Mouse (Mus musculus): ENCODE results near the gene Zfp341.

DNA sequence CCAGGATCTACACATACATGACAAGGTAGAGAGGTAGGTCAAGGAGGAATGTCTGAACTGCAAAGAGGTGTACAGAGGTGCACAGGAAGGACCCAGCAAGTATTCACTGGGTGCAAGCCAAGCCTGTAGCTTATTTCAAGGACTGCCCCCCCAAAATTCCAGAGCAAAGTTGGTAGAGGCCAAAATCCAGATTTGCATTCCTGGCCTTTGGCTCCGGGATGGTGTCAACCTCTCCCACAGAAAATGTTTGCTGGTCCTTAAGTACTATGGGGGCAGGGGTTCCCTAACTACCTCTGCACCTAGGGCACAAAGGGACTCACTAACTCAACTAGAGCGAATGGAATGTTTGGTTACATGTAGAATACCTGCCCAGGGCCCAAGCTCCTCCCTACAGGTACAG is 45.3 kb upstream of the Zfp341 start:
- TF ChIP-seq ZKSCAN1 (IDR thresholded peaks at IDR 0.05; ENCODE audit: low read depth, low read length), result no peak
- no peak for TF ChIP-seq POLR2A (IDR thresholded peaks at IDR 0.05; ENCODE audit: control insufficient read depth in 1 of 2, insufficient read depth in 1 of 2, low read depth in 1 of 2, low read length in 2 of 2, poor library complexity in 1 of 2)
- no peak for TF ChIP-seq MEF2A (IDR thresholded peaks at IDR 0.05; ENCODE audit: extremely low read depth, insufficient replicate concordance, low read depth, low read length, poor library complexity, severe bottlenecking)
- TF ChIP-seq CHD2 (IDR thresholded peaks at IDR 0.05; ENCODE audit: low read length), result no peak
- TF ChIP-seq CTCF (IDR thresholded peaks at IDR 0.05 in 2 of 3, conservative IDR thresholded peaks at IDR 0.05 in 1 of 3; ENCODE audit: control insufficient read depth in 1 of 3, insufficient read depth in 1 of 3, low read depth in 2 of 3, low read length in 3 of 3, poor library complexity in 1 of 3, severe bottlenecking in 1 of 3), result no peak
- no peak for TF ChIP-seq NELFE (IDR thresholded peaks at IDR 0.05; ENCODE audit: low read depth, low read length)
- TF ChIP-seq USF2 (IDR thresholded peaks at IDR 0.05; ENCODE audit: borderline replicate concordance in 1 of 2, insufficient read depth in 1 of 2, low read depth in 1 of 2, low read length in 2 of 2), result no peak
- TF ChIP-seq ELF1 (IDR thresholded peaks at IDR 0.05; ENCODE audit: low read depth, low read length), result no peak
